Mouse (Mus musculus) stomach, postnatal 0 days (tissue): ENCODE data around the gene Tesk2.

Source experiments
- CTCF ChIP-seq: IDR thresholded peaks from 2 replicates; pipeline ENCODE4 v1.5.1; 2016; ENCODE audit warnings: antibody characterized with exemption, low read depth, mild to moderate bottlenecking, moderate library complexity
- EP300 ChIP-seq: optimal IDR thresholded peaks from 2 replicates; pipeline ENCODE3; 2016; ENCODE audit warnings: antibody characterized with exemption

GRCm38 (mm10) chr4:116769060-116769459, 48.3 kb downstream of the Tesk2 start:
- TF ChIP-seq CTCF, result no peak
- no peak for TF ChIP-seq EP300
